Mouse (Mus musculus) heart, postnatal 25 days (tissue): ENCODE measurements at regions not wholly inside any gene's neighbourhood (a gene's known extent, or its start where the extent isn't known, plus 50 kb on each side); places are given as distances from the start of the nearest gene placed in this dataset.

Source experiments
- DNase-seq: peaks from one replicate; pipeline ENCODE4 v3.0.0; 2022; ENCODE audit warnings: low spot score
- intact Hi-C: fragments of 180-260 bp; cut with DNase I; formaldehyde crosslinking; loops from one replicate; pipeline ENCODE4 v1.15.1; 2025

DNA sequence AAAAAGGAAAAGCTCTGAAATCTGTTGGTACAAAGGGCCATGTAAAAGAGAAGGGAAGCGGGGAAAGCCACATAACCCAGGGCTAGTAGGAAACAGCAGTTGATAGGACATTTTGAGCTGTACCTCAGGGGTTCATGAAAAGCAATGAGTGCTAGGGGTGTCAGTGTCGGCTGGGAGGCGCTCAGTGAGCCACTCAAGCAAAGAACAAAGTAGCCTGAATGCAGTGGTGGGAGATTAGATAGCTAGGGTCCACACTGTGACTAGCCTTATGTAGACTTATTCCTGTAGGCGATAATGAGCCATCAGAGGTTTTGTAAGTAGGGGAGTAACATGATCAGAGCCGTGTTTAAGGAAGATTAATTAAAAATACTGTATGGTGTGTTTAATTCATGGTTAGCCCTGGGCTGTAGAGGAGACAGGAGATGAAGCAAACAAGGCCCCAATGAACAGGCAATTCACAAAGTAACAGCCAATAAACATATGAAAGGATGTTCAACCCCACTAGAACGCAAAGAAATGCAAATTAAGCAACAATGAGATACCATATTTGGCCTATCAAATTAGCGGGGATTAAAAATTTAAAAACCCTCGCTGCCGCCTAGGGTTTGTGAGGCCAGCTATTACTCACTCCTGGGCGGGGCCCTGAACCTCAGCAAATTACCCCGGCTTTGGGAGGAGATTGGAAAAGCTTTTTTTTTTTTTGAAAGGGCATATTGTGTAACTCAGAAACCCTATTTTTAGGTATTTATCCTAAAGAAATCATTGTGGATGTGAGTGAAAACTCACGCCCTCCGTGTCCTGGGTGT is 85.1 kb upstream of the Pja1 start:
- DNase-seq: no peak
- intact Hi-C loops: no loop called here

DNA sequence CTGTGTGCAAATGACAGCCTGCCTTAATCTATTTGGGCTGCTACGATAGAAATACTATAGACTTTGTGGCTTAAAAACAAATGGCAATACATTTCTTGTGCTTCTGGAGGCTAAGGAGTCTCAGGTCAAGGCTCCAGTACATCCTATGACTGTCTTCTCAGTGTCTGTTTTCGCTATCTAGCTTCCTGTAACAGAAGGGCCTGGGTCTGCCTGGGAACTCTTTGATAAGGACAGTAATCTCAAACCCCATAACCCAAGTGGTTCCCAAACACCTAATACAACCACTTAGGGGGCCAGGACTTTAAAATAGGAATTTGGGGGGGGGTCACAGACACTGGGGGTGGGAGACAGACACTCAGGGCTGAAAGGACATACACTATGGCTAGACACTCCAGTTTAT is 81.7 kb upstream of the Pja1 start:
- no peak for DNase-seq
- intact Hi-C loops: no loop called here

DNA sequence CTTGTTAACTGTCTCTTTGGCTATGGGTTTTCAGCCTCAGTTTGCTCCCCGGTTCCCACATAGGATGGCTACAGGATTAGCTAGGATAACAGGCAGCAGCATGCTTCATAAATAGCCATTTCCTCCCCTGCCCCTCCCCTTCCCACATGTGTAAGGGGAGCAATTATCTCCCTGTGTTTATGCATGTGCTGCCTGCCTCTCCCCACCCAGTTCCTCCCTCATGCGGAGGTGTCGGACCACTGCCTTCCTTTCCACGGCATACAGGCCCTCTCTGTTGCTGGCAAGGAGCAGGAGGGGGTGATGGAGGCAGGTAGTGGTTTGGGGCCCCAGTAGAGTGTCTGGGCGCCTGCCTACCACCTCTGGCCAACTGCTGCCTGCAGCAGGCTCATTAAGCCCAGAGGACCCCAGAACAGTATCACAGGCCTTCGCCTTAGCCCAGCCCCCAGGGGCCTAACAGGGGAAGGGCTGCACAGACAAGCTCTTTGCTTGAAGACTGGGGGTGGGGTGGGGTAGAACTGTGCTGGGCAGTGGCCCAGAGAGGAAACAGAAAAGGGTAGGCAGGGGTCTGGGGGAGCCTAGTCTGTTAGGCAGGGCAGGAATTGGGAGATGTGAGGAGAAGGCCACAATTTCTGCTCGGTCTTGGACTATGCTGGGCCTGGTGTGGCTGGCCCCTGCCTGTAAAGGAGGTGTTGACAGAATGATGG is 79.1 kb upstream of the Pja1 start:
- no peak for DNase-seq
- intact Hi-C loops: no loop called here

DNA sequence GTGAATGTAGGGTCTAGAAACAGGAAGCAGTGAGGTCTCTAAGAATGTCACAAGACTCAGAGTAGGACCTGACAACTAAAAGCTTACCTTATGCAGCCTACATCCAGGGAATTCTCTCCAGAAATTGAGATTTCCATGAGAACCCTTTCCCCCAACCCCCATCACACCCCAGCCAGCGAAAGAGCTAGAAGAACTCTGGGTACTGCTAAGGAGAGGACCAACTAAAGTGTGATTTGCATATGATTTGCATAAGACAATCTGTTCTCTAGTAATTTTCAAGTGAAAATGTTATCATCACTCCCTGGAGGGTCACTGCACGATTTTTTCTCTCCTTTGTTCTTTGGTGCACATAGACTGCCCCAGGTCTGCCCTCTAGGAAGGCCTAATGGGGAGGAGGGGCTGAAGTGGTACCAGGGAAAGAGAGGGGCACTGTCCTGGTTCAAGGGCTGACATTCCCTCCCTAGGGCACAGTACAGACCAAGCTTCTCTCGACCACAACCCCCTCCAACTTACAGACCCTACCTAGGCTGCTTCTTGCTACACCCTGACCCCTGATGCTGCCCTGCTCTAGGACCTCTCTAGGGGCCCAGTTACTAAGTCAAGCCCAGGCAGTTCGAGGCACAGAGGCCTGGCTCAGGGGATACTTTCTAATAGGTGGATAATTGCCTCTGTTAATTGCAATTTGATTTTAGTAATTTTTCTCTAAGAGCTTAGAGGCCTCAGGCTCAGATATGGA is 77.4 kb upstream of the Pja1 start:
- intact Hi-C loops: no loop called here
- DNase-seq: no peak

DNA sequence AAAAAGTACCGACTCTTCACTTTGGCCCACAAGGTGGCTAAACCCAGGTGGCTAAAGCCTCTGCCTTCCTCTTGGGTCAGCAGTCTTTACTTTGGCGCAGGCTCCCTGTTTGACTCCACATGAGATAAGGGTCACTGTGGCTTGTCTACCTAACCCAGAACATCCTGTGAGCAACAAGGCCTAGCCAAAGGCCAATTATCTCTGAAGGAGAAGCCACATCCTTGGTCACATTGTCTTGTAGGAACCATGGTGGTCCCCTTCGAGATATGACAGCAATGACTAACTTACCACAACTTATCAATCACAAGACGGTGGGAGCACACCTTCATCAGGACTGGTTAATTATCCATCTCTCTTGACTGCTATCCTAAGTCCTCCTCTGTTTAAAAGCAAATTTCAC is 73.3 kb upstream of the Pja1 start:
- intact Hi-C loops: no loop called here
- DNase-seq: no peak

DNA sequence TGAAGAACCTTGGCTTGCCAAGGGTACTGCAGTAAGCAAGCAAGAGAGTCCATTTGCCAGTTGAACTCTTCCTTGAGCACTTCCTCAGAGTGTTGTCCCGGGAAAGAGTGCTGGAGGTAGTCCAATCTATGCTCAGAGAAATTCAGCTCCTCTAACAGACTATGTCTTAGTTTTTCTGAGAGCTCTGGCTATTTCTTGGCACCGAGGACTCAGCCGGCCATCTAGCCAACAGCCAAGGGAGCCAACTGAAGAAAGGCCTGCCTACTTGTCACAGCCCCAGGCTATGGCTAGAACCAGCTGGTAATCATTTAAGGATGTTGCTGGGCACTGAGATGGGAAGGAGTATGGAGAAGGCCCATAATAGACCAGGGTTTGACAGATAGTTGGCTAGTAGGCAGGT is 70.8 kb upstream of the Pja1 start:
- intact Hi-C loops: no loop called here
- no peak for DNase-seq

DNA sequence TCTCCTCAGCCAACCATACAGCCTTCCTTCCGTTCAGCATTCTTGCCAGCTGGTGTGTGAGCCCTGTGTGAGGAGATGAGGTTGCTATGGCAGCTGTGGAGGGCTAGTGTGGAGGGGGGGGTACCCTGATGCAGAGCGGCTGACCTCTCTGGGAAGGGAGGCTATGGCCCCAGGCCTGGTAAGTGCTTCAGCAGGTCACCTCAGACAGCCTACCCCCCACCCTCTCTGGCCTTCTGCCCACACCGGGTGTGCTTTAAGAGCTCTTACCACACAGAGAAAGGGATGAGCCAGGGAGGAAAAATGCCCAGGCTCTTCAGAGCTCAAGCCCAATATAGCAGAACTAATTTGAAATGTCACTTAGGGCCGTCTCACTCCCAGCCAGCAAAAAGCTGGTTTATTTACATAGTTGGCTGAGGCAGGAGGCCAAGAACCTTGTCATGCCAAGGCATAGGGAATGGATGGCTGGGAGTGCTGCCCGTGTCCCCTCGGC is 69.1 kb upstream of the Pja1 start:
- DNase-seq: no peak
- intact Hi-C loops: no loop called here

DNA sequence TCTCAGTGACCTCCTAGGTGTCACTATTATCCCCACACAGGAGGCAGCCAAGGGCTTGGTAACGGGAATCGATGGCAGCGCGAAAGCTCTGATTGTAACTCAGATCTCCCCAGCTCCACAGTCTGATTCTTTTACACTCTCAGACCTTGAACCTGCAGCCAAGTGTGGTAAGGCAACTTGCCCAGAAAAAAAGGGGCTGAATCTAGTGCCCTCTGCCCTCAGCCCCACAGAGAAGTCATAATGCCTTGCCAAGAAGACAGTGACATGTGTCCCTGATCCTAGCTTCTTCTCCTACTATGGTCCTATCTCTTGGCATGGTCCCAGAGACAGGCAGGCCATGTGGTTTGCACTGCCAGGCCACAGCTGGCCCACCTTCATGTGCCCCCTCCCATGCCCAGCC is 68.6 kb upstream of the Pja1 start:
- intact Hi-C loops: no loop called here

DNA sequence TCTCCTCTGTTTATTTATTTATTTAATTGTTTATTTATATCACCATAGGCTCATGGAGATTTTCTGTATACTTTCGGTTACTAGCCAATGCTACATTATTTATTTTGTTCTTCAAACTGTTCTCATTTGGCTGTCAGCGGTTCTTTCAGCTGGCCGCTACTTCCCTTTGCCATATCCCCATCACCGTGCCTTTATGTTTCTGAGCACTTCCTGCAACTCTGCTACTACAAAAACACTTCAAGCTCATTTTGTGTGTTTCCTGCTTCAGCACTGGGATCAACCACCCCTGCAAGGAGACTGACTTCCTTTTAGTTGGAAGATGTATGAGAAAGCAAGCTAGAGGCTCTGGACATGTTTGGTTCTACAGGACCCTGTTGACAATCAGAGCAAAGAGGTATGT is 66.7 kb upstream of the Pja1 start:
- DNase-seq: no peak
- intact Hi-C loops: no loop called here

More for the DNA sequence above, 68.6 kb upstream of the Pja1 start:
- no peak for DNase-seq

DNA sequence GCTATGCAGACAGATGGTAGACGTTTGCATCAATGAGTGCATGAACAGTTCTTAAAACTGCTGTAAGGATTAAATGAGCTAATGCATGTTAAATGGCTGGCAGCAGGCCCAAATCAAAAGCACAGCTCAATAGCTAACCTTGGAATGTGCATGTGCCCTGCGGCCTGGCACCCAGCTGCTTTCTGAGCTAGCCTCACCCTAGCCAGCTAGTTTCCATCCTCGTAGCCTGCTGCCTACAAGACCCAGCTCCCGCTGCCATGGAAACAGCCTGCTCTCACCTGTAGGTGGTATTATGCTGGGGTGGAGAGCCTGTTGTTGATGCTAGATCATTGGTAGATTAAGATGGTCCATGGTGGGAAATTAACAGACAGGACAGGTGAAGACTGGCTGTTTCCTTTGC is 63.8 kb upstream of the Pja1 start:
- no peak for DNase-seq
- intact Hi-C loops: no loop called here

DNA sequence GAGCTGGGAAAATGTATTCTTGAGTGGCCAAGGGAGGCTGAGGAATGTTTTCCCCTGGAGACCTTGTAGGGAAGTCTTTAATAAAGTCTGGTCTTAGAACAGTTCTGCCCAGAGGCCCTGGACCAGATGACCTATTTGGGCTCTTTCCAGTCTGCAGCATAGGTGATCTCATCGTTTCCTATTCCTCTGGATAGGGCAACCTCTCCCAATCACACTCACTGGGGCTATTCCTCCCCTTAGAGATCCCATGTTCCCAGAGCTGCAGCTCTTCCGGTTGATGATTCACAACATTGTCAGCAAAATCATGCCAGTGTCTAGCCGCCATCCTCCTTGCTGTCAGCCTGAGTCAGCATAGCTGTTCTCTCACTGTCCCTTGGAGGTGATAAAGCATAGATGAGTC is 60.1 kb upstream of the Pja1 start:
- intact Hi-C loops: no loop called here
- no peak for DNase-seq

DNA sequence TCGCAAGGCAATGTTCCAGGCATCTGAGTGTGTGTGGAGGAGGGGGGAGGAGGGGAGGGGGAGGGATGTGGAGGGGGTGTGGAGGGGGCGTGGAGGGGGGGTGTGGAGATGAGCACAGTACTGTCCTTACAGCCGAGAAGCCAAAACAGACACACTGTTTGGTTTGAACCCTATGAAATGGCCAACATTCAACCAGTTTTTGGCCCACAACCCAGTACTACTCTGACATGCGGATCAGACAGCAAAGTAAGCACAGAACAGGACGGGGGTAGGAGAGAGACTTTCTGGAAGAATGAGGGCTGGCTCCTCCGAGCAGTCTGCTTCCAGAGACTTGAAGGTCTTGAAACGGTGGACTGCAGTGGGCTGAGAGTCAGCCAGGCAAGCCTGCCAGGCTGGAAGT is 59.4 kb upstream of the Pja1 start:
- intact Hi-C loops: no loop called here
- no peak for DNase-seq

DNA sequence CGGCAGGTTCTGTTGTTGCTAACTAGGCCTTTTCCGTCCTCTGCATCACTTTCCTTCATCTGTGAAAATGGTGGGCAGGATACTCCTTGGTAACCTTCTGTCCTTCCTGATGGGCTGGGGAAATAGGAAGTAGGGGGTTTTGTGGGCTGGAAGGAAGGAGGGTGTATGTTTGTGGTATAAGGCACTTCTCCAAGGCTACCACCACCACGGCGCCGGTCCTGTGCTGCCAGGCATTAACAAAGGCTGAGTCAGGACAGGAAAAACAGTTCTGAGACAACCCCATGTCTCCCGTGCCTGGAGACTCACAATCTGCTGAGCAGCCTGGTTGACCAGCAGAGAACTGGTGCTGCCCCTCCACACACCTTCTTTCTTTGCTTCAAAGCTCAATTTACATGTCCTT is 52.2 kb upstream of the Pja1 start:
- no peak for DNase-seq
- intact Hi-C loops: loop anchor here (1.0 to 5.0 kb wide), 4 partner anchors 49 to 389 kb away; no protein-coding TSS in a partner anchor

DNA sequence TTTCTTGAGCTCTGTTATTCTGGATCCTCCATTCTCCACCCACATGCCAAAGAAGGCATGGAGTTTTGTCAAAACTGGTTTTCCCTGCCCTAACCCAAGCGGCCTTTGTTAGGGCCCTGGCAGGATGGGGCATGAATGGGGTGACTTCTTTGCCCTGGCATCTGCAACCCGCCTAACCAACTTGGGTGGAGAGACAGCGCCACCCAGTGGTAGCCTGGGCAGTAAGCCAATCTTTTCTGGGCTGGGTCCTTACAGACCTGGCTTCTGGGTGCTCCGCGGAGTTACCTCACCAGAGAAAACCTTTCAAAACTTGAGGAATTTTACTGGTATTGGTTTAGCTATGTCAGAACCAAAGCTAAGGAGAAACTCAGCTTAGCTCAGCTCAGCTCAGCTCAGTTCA is 51.8 kb upstream of the Pja1 start:
- DNase-seq: peak; percentile 23
- intact Hi-C loops: loop anchor here (1.0 to 5.0 kb wide), 4 partner anchors 49 to 389 kb away; no protein-coding TSS in a partner anchor

DNA sequence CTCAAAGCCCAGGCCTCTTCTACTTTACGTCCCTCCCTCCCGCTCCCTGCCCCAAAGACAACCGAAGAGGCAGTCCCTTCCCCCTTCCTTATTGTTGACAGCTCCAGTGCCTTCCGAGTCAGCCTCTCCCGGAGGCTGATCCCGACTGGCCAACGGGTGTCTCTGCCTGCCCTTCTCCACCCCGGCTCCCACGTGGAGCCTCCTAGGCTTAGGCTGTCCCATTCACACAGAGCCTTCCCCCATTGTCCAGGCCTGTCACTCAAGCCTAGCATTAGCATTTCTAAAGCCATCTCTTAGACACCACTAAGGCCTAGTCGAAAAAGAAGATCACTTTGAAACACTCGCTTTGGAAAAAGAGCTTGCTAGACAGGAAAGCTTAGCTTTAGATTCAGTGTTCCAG is 51.2 kb upstream of the Pja1 start:
- intact Hi-C loops: loop anchor here (5.0 kb wide), 3 partner anchors 50 to 160 kb away; no protein-coding TSS in a partner anchor
- DNase-seq: no peak

DNA sequence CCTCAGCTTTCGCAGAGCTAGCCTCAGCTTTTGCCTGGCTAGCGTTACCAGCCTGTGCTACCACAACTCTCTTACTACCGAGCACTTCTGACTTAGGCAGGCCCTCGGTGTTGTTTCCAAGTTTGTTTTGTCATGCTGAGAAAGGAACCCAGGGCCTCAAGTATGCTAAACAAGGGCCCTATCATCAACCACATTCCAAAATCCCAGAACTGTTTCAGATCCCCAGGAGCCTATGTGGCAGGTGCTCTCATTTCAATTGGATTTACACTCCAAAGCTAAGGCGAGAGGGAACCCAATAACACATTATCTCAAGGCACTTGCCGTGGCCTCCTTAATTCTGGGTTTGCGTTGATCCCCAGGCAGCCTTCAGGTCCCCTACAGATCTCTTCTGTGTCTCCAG is 50.8 kb upstream of the Pja1 start:
- no peak for DNase-seq
- intact Hi-C loops: loop anchor here (5.0 kb wide), 3 partner anchors 50 to 160 kb away; no protein-coding TSS in a partner anchor
